Mouse (Mus musculus) left cerebral cortex, adult 8-10 months (tissue): ENCODE results near the gene Ccdc71l. TPM values are rescaled to one million over a fixed set of nuclear protein-coding genes. Genes with fewer than 3 reads are reported as not detected.

Experiments
- DNase-seq, 2 experiments: peaks; one replicate each; pipeline ENCODE4 v3.0.0; 2022; ENCODE audit warnings: low spot score in 2 of 2
- total RNA-seq, 4 experiments: library from RNA; stranded (reverse); gene quantifications; 2 replicates each; pipeline ENCODE4 v1.2.4; 2022

The Ccdc71l gene
- 10 to 100 TPM; 10.9 to 13.5 (median 12.7) TPM for total RNA-seq

- peak; percentile 54 to 80 for DNase-seq
Observed at GRCm38 (mm10) chr12:32378528-32379295, at the start of gene Ccdc71l. Gene Ccdc71l, plus strand, starts transcription at chr12:32378704.

GRCm38 (mm10) chr12:32339078-32339477 lies 39.4 kb upstream of the Ccdc71l start:
- DNase-seq, result no peak

GRCm38 (mm10) chr12:32343487-32343886 lies 35.0 kb upstream of the Ccdc71l start:
- DNase-seq, result no peak

GRCm38 (mm10) chr12:32346121-32346520 lies 32.4 kb upstream of the Ccdc71l start:
- no peak for DNase-seq

GRCm38 (mm10) chr12:32348493-32348892 lies 30.0 kb upstream of the Ccdc71l start:
- DNase-seq, result no peak

- no peak for DNase-seq
Observed at GRCm38 (mm10) chr12:32351874-32352273, 26.6 kb upstream of the Ccdc71l start.

GRCm38 (mm10) chr12:32379296-32379725 lies 807 bp downstream of the Ccdc71l start:
- peak; percentile 76 to 84 for DNase-seq

- DNase-seq, result no peak
Observed at GRCm38 (mm10) chr12:32379731-32380130, 1.2 kb downstream of the Ccdc71l start.

GRCm38 (mm10) chr12:32380457-32380856 lies 2.0 kb downstream of the Ccdc71l start:
- no peak for DNase-seq

- no peak for DNase-seq
Observed at GRCm38 (mm10) chr12:32381011-32381410, 2.5 kb downstream of the Ccdc71l start.

GRCm38 (mm10) chr12:32419537-32419936 lies 41.0 kb downstream of the Ccdc71l start:
- no peak for DNase-seq

- no peak for DNase-seq
Observed at GRCm38 (mm10) chr12:32427832-32428231, 49.3 kb downstream of the Ccdc71l start.

- no peak for DNase-seq
Observed at GRCm38 (mm10) chr12:32431004-32431403, 52.5 kb downstream of the Ccdc71l start.

Other genes with a start within 250 kb of the Ccdc71l start
- 1 to 10 TPM; 4.0 to 6.9 (median 5.1) TPM for gene Pik3cg, start 170.0 kb upstream of the Ccdc71l start, total RNA-seq